Mouse (Mus musculus) adrenal gland, postnatal 36 days (tissue): ENCODE data around the gene Srsf5. TPM values are rescaled to one million over a fixed set of nuclear protein-coding genes. Genes with fewer than 3 reads are reported as not detected.
A peak's percentile ranks its signal among the peaks of the same experiment; 100 is the strongest.
"Not testable (repeated sequence)": the region's sequence is repeated elsewhere in the genome, so short reads cannot be mapped to it uniquely, and the experiment has no call there.

ENCODE experiments used
- DNase-seq, 2 experiments: peaks; one replicate each; pipeline ENCODE4 v3.0.0; 2021; ENCODE audit warnings: mixed read lengths in 1 of 2
- long read RNA-seq, 2 experiments: library from polyadenylated mRNA; stranded (forward); transcript quantifications; one replicate each; pipeline ENCODE4 v2.0.0; 2021; ENCODE audit warnings: borderline sequencing depth in 2 of 2
- total RNA-seq, 2 experiments: library from RNA; stranded (reverse); gene quantifications; 2 replicates each; pipeline ENCODE4 v1.2.3; 2021

Gene Srsf5
- total RNA-seq: 100 to 1,000 TPM; 277 to 316 TPM
- long read RNA-seq, experiment 1, transcript Srsf5-205 (8 exons, 1,568 nt): minor isoform, 10 of 239 reads
- long read RNA-seq, experiment 1, transcript Srsf5-202 (8 exons, 1,498 nt): minor isoform, 16 of 239 reads
- long read RNA-seq, experiment 1, transcript Srsf5-201 (8 exons, 1,527 nt): major isoform, 61 of 239 reads
- long read RNA-seq, experiment 1, transcript Srsf5-203 (8 exons, 1,491 nt): minor isoform, 17 of 239 reads
- long read RNA-seq, experiment 1, partial matches to known transcripts: 25 of 239 reads
- long read RNA-seq, experiment 1, other reads (novel, unspliced or antisense): 99 of 239 reads
- long read RNA-seq, experiment 2, transcript Srsf5-203 (8 exons, 1,491 nt): minor isoform, 5 of 87 reads
- long read RNA-seq, experiment 2, transcript Srsf5-202 (8 exons, 1,498 nt): minor isoform, 6 of 87 reads
- long read RNA-seq, experiment 2, transcript Srsf5-201 (8 exons, 1,527 nt): major isoform, 31 of 87 reads
- long read RNA-seq, experiment 2, transcript Srsf5-212 (7 exons, 2,720 nt): minor isoform, 6 of 87 reads
- long read RNA-seq, experiment 2, partial matches to known transcripts: 8 of 87 reads
- long read RNA-seq, experiment 2, other reads (novel, unspliced or antisense): 27 of 87 reads

DNA sequence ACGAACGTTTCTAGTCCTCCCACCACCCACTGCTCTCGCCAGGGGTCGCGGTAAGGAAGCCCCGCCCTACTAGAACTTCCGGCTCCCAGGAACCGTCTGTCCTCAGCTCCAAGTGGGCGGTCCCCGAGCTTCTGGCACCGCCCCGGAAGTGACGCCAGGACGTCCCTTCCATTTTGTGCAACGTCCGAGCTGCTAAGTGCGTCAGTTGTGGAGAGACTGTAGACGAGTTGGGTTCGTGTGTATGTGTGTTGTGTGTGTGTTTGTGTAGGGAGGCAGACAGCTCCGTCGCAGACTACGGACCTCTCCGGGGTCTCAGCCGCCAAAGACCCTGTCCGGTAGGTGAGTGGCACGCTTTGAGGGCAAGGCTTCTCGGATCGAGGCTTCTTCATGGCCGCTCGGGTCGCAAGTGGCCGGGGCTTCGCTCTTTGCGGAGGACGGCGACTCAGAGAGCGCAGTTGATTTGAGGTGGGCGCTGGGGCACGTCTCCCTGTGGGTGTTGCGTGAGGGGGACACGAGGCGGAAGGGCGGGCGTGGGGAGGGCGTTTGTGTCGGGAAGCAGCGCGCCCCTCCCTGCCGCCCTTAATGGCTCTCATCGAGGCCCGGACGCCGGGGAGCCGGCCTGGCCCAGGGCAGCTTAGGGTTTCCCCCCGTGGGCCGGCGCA lies at the start of gene Srsf5:
Srsf5 (plus strand) TSS at position 171 of the 662 bp plus-strand sequence.
- DNase-seq: peak; percentile 98

DNA sequence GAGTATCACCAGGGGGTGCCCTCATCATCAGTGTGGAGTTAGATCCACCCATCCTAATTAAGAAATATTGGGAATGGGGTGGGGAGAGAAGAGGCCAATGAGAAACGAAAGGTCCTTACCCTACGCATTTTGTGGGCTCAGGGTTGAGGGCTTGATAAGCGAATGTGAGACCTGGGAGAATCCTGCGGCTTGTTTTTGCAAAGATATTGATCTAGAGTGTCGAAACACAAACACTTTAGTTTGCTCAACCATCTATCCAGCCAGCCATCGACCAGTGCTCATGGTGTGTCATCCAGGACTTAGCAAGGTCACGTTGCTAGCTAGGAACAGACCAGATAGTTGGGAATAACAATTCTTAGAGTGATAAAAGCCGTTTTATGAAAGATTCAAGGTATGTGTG lies 35.7 kb upstream of the Srsf5 start:
- DNase-seq: no peak

DNA sequence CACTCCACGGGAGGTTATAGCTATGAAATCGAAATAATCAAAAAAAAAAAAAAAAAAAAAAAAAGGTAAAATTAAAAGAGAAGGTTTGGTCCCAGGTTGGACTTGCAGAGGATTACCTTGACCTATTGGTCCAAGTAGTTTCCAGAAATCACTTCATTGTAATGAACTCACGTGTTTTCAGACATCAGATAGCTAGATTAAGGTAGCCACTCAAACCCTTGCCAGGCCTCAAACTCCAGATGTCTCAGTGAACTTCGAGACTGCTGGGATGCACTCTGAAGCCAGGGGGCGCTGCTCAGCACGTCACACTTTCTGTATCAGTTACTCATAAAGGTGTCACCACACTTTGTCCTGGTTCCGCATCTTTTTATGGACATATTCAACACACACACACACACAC lies 27.5 kb upstream of the Srsf5 start:
- DNase-seq: peak; percentile 53 to 70

DNA sequence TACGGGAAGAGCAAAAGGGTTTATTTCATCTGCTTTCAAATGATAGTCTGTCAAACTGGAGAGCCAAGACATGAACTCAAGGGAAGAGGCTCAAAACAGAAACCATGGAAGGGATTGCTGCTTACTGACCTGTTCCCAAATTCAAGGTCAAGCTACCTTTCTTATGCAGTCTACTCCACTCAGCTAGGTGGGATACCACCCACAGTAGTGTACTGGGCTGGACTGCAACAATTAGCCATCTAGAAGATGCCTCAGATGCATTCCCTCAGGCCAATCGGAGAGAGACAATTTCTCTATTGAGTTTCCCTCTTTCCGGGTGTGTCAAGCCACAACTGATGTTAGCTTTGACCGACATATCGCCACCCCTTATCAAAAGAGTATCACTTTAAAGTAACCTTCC lies 24.0 kb upstream of the Srsf5 start:
- DNase-seq: no peak

DNA sequence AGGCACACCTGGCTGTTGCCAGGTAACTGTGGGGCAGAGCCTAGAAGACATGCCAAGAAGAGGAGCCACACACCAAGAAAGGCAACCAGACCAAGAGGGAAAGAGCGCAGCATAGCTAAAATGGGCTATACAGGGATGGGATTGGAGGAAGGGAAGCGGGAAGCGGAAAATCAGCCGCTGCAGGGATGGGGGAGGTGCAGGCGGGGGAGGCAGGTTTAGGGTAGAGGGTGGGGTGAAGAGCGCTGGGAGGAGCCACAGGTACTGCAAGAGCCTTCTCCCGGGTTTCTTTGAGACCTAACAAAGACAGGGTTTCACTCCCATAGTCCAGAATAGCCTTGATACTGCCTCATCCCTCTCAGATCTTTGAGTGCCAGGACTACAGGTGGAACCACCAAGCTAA lies 22.4 kb upstream of the Srsf5 start:
- no peak for DNase-seq

DNA sequence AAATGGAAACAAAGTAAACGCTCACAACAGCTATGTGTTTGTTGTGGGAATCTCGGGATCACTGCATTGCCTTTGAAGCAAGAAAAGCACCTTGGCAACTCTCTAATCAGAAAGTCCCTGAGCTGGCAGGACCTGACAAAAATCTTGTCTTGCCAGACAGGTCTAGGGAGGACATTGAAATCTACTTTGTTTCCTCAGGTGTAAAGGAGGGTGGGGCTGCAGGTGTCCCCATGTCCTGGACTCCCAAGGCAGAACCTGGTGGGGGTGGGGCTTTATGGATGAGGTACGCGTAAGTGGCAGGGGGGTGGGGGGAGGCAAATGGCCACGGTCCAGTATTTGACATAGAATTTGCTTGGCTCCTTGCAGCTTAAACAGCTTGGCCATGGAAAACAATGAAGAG lies 21.7 kb upstream of the Srsf5 start:
- DNase-seq: no peak

DNA sequence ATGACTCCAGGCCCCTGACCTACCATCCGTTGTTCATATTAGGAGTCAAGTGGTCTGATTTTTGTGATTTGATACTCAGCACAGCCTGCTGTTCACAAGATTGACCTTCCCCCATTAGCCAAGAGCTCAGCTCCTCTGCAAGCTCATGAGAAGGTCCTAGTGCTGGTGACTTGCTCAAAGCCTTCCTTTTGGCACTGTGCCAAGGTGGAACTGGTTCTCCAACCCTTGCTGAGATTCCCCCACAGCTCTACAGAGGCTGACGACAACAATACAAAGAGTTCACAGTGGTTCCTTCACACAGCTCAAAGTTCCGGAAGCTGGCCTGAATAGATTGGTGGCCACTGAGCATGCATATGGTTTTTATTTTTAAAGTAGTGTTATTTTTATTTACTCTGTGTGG lies 21.1 kb upstream of the Srsf5 start:
- no peak for DNase-seq

DNA sequence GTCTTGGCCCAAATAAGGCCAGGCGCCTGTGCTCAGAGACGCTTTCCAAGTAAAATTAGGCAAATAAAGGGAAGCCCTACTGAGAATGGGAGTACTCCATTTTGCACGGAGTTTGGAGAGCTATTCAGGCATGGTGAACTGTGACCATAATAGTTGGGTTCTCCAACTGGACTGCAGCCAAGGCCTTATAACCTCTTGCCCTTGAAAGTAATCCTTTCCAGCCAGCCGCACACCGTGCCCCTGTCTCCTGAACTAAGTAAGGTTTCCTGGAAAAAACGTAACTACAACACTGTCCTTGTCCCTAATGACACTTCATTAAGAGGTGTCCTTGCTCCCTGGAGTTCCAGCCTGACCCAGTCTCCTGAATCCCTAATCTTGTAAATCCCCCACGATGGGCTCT lies 19.4 kb upstream of the Srsf5 start:
- DNase-seq: peak in 1 of 2 experiments; percentile 49

DNA sequence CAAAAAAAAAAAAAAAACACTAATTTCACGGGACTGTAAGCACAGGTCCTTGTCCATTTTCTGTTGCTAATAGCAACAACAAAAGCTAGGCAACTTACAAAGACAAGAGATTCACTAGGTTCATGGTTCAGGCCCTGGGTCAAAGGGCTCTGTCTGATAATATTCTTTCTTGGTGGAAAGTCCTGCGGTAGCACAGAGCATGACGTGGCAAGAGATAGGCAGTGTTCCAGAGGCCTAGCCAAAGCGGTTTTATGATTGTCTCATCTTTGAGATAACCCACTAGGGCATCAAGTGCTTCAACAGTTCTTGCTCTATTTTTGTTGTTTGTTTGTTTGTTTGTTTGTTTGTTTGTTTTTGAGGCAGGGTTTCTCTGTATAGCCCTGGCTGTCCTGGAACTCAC lies 18.8 kb upstream of the Srsf5 start:
- DNase-seq: no peak

DNA sequence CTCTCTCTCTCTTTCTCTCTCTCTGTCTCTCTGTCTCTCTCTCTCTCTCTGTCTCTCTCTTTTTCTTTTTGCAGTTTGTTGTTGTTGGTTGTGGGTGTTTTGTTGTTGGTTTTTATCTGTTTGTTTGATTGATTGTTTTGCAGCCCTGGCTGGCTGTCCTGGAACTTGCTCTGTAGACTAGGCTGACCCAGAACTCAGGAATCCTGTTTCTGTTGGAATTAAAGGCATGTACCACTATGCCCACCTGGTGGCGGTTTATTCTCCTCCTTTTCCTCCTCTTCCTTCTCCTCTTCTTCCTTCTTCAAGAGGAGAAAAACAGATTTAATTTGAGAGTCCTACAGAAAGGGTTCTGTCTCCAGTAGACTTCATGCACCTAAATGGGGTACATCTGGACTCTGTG lies 17.8 kb upstream of the Srsf5 start:
- DNase-seq: no peak

DNA sequence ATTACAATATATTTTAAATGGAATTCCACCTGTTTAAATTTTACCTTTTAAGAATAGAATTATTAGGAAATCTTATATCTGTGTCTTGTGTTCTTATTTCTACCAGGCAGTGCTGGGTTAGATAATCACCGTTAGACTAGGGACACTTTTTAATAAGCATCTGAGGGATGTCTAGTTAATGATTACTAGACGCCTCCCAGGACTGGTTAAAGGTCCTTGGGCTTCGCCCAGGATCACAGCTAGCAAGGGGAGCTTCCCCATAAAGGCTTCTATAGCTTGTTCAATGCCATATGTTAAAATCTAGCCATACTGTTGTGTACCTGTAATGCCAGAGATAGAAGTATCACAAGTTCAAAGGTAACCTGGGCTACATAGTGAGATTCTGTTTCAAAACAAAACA lies 16.4 kb upstream of the Srsf5 start:
- DNase-seq: no peak

DNA sequence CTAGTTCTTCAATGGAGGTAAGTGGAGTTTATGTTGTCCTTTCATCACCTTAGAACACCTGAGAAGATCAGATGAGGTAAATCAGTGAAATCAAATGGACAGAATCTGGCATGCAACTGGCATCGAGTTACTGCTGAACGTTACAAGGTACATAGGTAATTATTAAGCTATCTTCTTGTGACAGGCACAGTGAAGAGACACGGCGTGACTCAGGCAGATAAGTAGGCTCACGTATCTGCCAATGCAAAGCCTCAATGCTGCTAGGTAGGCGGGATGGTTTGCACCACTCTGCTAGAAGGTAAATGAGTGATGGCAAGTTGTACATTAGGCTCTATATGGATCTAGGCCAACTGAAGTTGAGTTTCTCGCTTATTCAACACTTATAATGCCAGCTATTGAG lies 15.2 kb upstream of the Srsf5 start:
- DNase-seq: no peak

DNA sequence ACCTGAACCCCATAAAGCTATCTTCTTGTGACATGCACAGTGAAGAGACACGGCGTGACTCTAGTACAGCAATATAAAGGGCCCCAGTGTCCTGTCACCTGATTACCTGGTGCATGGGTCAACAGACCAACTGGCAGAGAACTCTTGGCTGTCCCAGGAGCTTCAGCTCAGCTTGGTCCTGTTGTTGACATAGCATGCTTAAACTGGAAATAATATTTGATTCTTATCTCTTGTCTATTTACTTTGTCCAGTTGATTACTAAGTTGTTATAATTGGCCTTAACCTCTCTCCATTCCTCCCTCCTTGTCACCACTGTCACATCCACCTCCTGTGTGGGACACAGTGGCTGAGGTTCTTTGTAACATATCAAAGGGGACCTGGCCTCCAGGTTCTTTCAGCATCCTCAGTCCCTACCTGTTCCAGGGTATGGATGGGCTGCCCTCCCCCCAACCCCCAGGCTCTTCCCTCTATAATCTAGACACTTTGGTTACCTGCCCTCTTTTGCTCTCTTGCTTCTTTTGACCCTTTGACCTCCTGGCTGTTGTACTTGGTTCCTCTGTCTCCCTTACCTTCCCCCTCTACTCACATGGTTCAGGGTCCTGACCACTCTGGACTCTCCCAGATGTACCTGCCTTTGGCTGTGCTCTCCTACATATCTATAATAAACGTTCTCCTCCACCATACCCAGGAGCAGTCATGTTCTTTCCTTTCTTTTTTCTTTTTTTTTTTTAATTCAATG lies 13.7 kb upstream of the Srsf5 start:
- DNase-seq: no peak

DNA sequence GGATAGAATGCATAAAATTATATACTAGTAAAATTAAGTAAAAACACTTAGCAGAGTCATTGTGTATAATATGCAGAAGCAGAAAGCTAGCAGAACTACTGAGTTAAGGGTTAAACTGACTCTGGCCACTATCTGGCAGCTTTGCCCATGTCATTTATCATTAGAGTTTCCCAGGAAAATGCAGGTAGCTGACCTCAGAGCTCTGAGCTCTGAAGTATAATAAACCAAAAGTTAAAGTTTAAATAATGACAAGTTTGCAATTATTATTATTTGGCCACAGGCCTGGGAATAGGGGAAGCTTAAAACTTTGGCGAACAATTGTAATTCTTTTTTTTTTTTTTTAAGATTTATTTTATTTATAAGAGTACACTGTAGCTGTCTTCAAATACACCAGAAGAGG lies 12.4 kb upstream of the Srsf5 start:
- DNase-seq: no peak

DNA sequence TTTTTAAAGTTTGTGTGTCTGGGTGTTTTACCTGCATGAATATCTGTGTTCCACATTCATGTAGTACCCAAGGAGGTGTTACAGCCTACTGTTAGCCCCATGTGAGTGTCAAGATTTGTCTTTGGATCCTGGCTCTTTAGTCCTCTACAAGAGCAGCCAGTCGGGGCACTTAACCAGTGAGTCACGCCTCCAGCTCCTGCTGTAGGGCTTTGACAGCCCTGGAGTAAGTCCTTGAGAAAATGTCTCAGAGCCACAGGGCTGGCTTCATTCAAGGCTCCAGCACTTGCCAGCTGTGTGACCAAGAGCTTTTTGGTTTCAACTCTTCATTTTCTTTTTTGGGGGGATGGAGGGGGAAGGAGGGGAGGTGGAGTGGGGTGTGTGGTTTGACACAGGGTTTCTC lies 8.6 kb upstream of the Srsf5 start:
- DNase-seq: peak; percentile 55 to 68

DNA sequence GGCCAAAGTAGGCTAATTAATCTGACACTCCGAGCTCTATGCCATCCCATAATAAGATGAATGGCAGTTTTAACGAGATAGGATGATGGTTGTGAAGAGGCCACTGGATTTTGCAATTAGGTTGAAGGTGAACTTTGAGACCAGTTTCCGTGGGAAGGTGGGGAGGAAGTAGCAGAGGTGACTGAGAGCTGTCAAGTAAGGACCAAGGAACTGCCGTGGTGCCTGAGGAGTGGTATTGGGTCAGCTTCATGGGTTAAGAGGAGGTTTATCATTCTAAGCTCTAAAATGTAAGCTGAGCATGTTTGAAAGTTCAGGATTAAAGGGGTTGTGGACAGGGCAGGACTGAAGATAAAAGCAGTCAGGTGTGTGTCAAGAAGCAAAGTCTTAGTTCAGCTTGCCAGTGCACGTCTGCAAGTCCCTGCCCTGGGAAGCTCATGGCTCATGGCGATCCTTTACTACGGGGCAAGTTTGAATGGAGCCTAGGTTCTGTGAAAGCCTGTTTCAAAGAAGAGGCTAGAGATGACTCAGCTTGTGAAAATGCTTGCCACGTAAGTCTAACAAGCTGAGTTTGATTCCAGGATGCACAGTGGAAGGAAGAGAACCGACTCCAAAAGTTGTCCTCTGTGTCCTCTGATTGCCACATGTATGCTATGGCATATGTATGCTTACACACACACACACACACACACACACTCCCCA lies 7.8 kb upstream of the Srsf5 start:
- no peak for DNase-seq

DNA sequence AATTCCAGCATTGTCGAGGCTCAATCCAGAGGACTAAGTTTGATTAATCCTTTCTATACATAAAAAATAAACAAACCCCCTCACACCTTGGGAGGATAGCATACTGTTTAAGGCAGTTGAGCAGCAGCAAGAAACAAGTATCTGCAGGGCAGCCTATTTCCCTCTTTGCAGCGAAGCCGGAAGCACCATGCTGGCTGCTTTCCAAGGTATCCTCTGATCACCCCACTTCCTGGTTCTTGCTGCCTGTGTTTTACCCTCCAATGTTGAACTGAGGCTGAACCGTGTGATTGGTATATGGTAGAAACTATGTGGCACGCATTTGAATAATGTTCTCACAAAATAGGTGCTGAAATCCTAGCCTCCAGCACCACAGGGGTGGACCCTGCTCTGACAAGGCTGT lies 6.7 kb upstream of the Srsf5 start:
- peak; percentile 47 to 75 for DNase-seq

DNA sequence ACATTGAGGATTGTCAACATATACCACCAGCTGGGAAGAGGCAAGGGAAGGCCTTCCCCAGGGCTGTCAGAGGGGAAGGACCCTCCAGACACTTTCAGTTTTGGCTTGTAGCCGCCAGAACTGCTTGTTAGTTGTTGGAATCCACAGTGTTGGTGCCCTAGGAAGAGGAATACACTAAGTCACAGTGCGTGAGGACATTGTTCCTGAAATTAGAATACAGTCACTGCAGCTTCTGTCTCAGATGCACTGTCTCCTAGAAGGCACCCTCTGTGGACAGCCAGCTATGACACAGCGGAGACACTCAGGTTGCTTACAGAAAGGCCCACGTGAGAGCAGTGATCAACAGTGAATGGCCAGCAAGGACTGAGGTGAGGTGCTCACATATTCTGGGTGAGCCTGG lies 6.1 kb upstream of the Srsf5 start:
- DNase-seq: no peak

DNA sequence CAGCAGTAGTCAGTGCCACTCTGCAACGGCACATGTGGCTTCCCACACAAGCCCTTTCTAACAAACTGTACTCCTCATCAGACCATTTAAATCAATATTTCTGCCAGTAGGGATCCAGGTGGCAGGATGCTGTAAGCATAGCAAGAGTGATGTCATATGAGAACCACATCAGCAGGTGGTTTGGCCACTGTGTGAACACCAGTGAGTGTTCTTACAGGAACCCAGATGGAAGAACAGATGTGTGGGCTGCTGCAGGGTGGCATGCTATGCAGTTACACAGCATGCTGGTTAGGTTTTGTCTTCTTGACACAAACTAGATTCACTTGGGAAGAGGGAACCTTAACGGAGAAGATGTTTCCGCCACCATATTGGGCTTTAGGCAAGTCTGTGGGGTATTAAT lies 3.4 kb upstream of the Srsf5 start:
- DNase-seq: no peak

DNA sequence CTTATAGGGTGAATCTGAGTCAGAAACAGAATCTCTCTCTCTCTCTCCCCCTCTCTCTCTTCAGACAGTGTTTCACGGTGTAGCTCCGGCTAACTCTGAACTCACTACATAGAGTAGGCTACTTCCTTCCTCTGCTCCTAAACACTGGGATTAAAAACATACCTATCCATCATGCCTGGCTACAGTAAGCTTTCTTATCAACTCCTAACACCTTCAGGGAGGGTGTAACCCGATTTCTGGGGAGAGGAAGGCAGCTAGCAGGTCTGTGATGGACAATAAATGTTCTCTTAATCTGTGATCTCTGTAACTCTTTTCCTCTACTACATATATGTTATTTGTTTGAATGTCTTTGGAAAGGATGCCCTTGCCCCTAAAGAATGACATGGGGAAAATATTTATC lies 1.9 kb upstream of the Srsf5 start:
- DNase-seq: no peak

DNA sequence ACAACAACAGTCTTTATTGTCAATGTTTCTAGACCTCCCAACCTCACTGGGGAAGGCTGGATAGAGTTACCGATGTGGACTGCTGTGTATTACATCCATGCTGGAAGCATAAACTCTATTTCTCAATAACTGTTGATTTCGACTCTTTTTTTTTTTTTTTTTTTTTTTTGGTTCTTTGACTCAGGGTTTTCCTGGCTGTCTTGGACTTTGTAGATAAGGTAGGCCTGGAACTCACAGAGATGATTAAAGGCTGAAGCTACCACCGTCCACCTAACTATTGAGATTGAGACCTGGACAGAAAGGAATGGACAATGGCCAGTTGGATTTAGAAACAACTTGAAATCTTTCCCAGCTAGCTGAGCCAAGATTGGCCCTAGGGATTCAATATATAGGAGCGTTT lies 1.1 kb upstream of the Srsf5 start:
- no peak for DNase-seq

DNA sequence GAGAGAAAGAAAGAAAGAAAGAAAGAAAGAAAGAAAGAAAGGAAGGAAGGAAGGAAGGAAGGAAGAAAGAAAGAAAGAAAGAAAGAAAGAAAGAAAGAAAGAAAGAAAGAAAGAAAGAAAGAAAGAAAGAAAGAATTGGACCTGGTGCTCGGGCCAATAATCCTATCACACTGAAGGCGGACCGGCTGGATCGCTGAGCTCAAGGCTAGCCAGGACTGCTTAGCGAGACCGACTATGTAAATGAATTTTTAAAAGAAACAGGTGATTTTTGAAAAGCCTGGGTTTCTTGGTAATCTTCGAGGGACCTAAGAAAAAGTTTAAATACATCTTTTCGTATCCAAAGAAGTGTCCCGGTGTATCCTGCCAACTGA lies 356 bp upstream of the Srsf5 start:
- DNase-seq: not testable (repeated sequence)
